Mouse (Mus musculus) embryonic facial prominence, embryonic 10.5 days (tissue): ENCODE measurements around the gene Lsp1. TPM values are rescaled to one million over a fixed set of nuclear protein-coding genes. Genes with fewer than 3 reads are reported as not detected.

Source experiments
- DNase-seq: peaks from one replicate; pipeline ENCODE4 v3.0.0-alpha.2; 2017; ENCODE audit warnings: low spot score
- H3K27ac ChIP-seq: fragments of 300-500 bp; sonication (generic); replicated peaks from 2 replicates; pipeline ENCODE4 v1.5.1; 2016; ENCODE audit warnings: mild to moderate bottlenecking
- H3K27me3 ChIP-seq: fragments of 300-500 bp; sonication (generic); replicated peaks from 2 replicates; pipeline ENCODE4 v1.6.1; 2016; ENCODE audit warnings: low read depth, mild to moderate bottlenecking; ENCODE audit not compliant: poor library complexity, severe bottlenecking
- H3K36me3 ChIP-seq: fragments of 300-500 bp; sonication (generic); replicated peaks from 2 replicates; pipeline ENCODE4 v1.6.1; 2016; ENCODE audit warnings: mild to moderate bottlenecking, moderate library complexity
- H3K4me1 ChIP-seq: fragments of 300-500 bp; sonication (generic); 2 replicates; pipeline ENCODE4 v1.6.1; 2016
- H3K4me3 ChIP-seq: fragments of 300-500 bp; sonication (generic); 2 replicates; pipeline ENCODE4 v1.5.1; 2016; ENCODE audit warnings: mild to moderate bottlenecking, moderate library complexity
- H3K9me3 ChIP-seq: fragments of 300-500 bp; sonication (generic); 2 replicates; pipeline ENCODE4 v1.6.1; 2016; ENCODE audit warnings: mild to moderate bottlenecking
- WGBS: fragments of 180-500 bp; shearing (Covaris S2); methylation state at CpG from one replicate; pipeline ENCODE4 v1.1.7; 2016; 5-methylcytosine and 5-hydroxymethylcytosine counted together
- polyA plus RNA-seq: library from polyadenylated mRNA; unstranded; fragments of >200 nt; fragmentation: Nextera tagmentation; extraction: Ambion mirVana; gene quantifications from 2 replicates; pipeline ENCODE4 v1.2.1, GENCODE M21; 2016

The Lsp1 gene
- polyA plus RNA-seq, 1 experiment from 2014 or later = 20.9 TPM

GRCm38 (mm10) chr7:142480661-142481060 is 20.1 kb downstream of the Lsp1 start:
- Histone ChIP-seq H3K36me3 (peaks cover 10% of the 10 kb centered on the region; the same call in 1 of the 2 replicates), H3K9me3 (no peaks in the 10 kb centered on the region), H3K4me1 (peaks cover 76% of the 10 kb centered on the region), H3K4me3 (no peak overlapping the region), H3K27me3 (no peaks in the 10 kb centered on the region), H3K27ac (peak overlapping the region; percentile 98)
- 94% methylated on average over 3 of the region's 3 CpGs for WGBS
- no peak for DNase-seq

- peak overlapping the region; percentile 49 for H3K4me3 ChIP-seq
- peaks cover 11% of the 10 kb centered on the region; the same call in 1 of the 2 replicates for H3K36me3 ChIP-seq
- H3K4me1 ChIP-seq = peaks cover 77% of the 10 kb centered on the region
- WGBS = 8% methylated on average over 5 of the region's 5 CpGs
- H3K27me3 ChIP-seq = no peaks in the 10 kb centered on the region
- H3K27ac ChIP-seq = peak overlapping the region; percentile 98
- DNase-seq = peak; percentile 82
- no peaks in the 10 kb centered on the region for H3K9me3 ChIP-seq
These were observed 20.6 kb downstream of the Lsp1 start for GRCm38 (mm10) chr7:142481186-142481567.

GRCm38 (mm10) chr7:142481568-142482255 is 21.1 kb downstream of the Lsp1 start:
- no peaks in the 10 kb centered on the region for H3K27me3 ChIP-seq
- DNase-seq = peak; percentile 84
- 2% methylated on average over 22 of the region's 22 CpGs for WGBS
- H3K36me3 ChIP-seq = peaks cover 11% of the 10 kb centered on the region; the same call in 1 of the 2 replicates
- peaks cover 82% of the 10 kb centered on the region for H3K4me1 ChIP-seq
- H3K9me3 ChIP-seq = no peaks in the 10 kb centered on the region
- H3K27ac ChIP-seq = peak overlapping the region; percentile 98
- peak overlapping the region; percentile 49 for H3K4me3 ChIP-seq

GRCm38 (mm10) chr7:142482256-142482609 is 21.6 kb downstream of the Lsp1 start:
- peak; percentile 68 for DNase-seq
- Histone ChIP-seq H3K9me3 (no peaks in the 10 kb centered on the region), H3K36me3 (peaks cover 11% of the 10 kb centered on the region; the same call in 1 of the 2 replicates), H3K4me1 (peaks cover 84% of the 10 kb centered on the region), H3K4me3 (peak overlapping the region; percentile 49), H3K27ac (peak overlapping the region; percentile 98), H3K27me3 (no peaks in the 10 kb centered on the region)
- 20% methylated on average over 6 of the region's 6 CpGs for WGBS

- DNase-seq = peak; percentile 80
- 42% methylated on average over 11 of the region's 11 CpGs for WGBS
These were observed 22.5 kb downstream of the Lsp1 start for GRCm38 (mm10) chr7:142483136-142483535.

GRCm38 (mm10) chr7:142484780-142485179 is 24.2 kb downstream of the Lsp1 start:
- WGBS = 88% methylated on average over 12 of the region's 12 CpGs
- Histone ChIP-seq H3K36me3 (peaks cover 26% of the 10 kb centered on the region; the same call in 1 of the 2 replicates), H3K27me3 (no peaks in the 10 kb centered on the region), H3K9me3 (no peaks in the 10 kb centered on the region), H3K4me1 (peaks cover 84% of the 10 kb centered on the region), H3K4me3 (no peak overlapping the region), H3K27ac (peak overlapping the region; percentile 98)
- no peak for DNase-seq

More at GRCm38 (mm10) chr7:142483136-142483535, 22.5 kb downstream of the Lsp1 start:
- no peaks in the 10 kb centered on the region for H3K9me3 ChIP-seq
- peak overlapping the region; percentile 98 for H3K27ac ChIP-seq
- peaks cover 90% of the 10 kb centered on the region for H3K4me1 ChIP-seq
- peaks cover 11% of the 10 kb centered on the region; the same call in 1 of the 2 replicates for H3K36me3 ChIP-seq
- no peaks in the 10 kb centered on the region for H3K27me3 ChIP-seq
- peak overlapping the region; percentile 49; the same call in 1 of the 2 replicates for H3K4me3 ChIP-seq

- no peak for DNase-seq
- H3K27me3 ChIP-seq = no peaks in the 10 kb centered on the region
- H3K36me3 ChIP-seq = peaks cover 40% of the 10 kb centered on the region
- H3K4me1 ChIP-seq = peaks cover 68% of the 10 kb centered on the region
- peak overlapping the region; percentile 98 for H3K27ac ChIP-seq
- no peaks in the 10 kb centered on the region for H3K9me3 ChIP-seq
- no peak overlapping the region for H3K4me3 ChIP-seq
- WGBS = 63% methylated on average over 8 of the region's 8 CpGs
These were observed 26.1 kb downstream of the Lsp1 start for GRCm38 (mm10) chr7:142486751-142487162.

GRCm38 (mm10) chr7:142487341-142487859 is 26.8 kb downstream of the Lsp1 start:
- Histone ChIP-seq H3K4me1 (peaks cover 62% of the 10 kb centered on the region), H3K4me3 (peak overlapping the region; percentile 11; the same call in 1 of the 2 replicates), H3K27me3 (no peaks in the 10 kb centered on the region), H3K36me3 (peaks cover 40% of the 10 kb centered on the region), H3K9me3 (no peaks in the 10 kb centered on the region), H3K27ac (peak overlapping the region; percentile 98)
- WGBS = 26% methylated on average over 9 of the region's 9 CpGs
- peak; percentile 84 for DNase-seq

- no peaks in the 10 kb centered on the region for H3K9me3 ChIP-seq
- H3K36me3 ChIP-seq = peaks cover 40% of the 10 kb centered on the region
- peaks cover 58% of the 10 kb centered on the region for H3K4me1 ChIP-seq
- no peak for DNase-seq
- no peaks in the 10 kb centered on the region for H3K27me3 ChIP-seq
- H3K4me3 ChIP-seq = no peak overlapping the region
- 77% methylated on average over 3 of the region's 3 CpGs for WGBS
- H3K27ac ChIP-seq = peak overlapping the region; percentile 98
These were observed 27.4 kb downstream of the Lsp1 start for GRCm38 (mm10) chr7:142488053-142488452.

GRCm38 (mm10) chr7:142493535-142493934 is 32.9 kb downstream of the Lsp1 start:
- DNase-seq = no peak
- Histone ChIP-seq H3K27me3 (no peaks in the 10 kb centered on the region), H3K27ac (peak overlapping the region; percentile 49), H3K4me3 (no peak overlapping the region), H3K9me3 (no peaks in the 10 kb centered on the region), H3K4me1 (peaks cover 15% of the 10 kb centered on the region), H3K36me3 (peaks cover 31% of the 10 kb centered on the region)
- 89% methylated on average over 8 of the region's 8 CpGs for WGBS

- no peak for DNase-seq
- H3K27me3 ChIP-seq = no peaks in the 10 kb centered on the region
- no peaks in the 10 kb centered on the region for H3K9me3 ChIP-seq
- WGBS = 83% methylated on average over 3 of the region's 3 CpGs
- peaks cover 24% of the 10 kb centered on the region for H3K4me1 ChIP-seq
- H3K36me3 ChIP-seq = peaks cover 5% of the 10 kb centered on the region; the same call in 1 of the 2 replicates
- H3K4me3 ChIP-seq = no peak overlapping the region
- H3K27ac ChIP-seq = no peak overlapping the region
These were observed 35.5 kb downstream of the Lsp1 start for GRCm38 (mm10) chr7:142496158-142496557.

- H3K27ac ChIP-seq = 0 out of 2 replicates have a peak overlapping the region, but pooled peaks have one; percentile 20
- no peak for DNase-seq
- WGBS = 84% methylated on average over 5 of the region's 5 CpGs
These were observed 36.2 kb downstream of the Lsp1 start for GRCm38 (mm10) chr7:142496800-142497199.

GRCm38 (mm10) chr7:142497775-142498174 is 37.2 kb downstream of the Lsp1 start:
- Histone ChIP-seq H3K27me3 (no peaks in the 10 kb centered on the region), H3K36me3 (peaks cover 4% of the 10 kb centered on the region; the same call in 1 of the 2 replicates), H3K4me1 (peaks cover 22% of the 10 kb centered on the region), H3K4me3 (no peak overlapping the region), H3K9me3 (no peaks in the 10 kb centered on the region), H3K27ac (peak overlapping the region; percentile 30; the same call in 1 of the 2 replicates)
- no peak for DNase-seq
- WGBS = 94% methylated on average over 2 of the region's 2 CpGs

More at GRCm38 (mm10) chr7:142496800-142497199, 36.2 kb downstream of the Lsp1 start:
- Histone ChIP-seq H3K4me1 (peaks cover 24% of the 10 kb centered on the region), H3K9me3 (no peaks in the 10 kb centered on the region), H3K4me3 (no peak overlapping the region), H3K36me3 (peaks cover 4% of the 10 kb centered on the region; the same call in 1 of the 2 replicates), H3K27me3 (no peaks in the 10 kb centered on the region)
